ENCODE assay signal across 11 mouse cellular contexts in genomic region chr2:4286390-4286901, GRCm38 (mm10).
DNase-seq lines count a peak whose midpoint lies in the region; ATAC-seq lines count a peak whose summit lies in the region.
"Had no signal": no experiment of that assay in that cellular context is flagged by ENCODE, and none has a peak within 500 bp of the region (broad histone marks: within the 10 kb centered on the region; RNA-seq: fewer than 3 reads in every experiment).

No protein-coding gene starts in this region.

- peaks cover 36% of the 10 kb centered on the region for H3K4me1 ChIP-seq in hindbrain, embryonic 10.5 days (replicated peaks)
- peaks cover 24% of the 10 kb centered on the region for H3K4me1 ChIP-seq in hindbrain, embryonic 12.5 days
- H3K4me1 ChIP-seq in limb, embryonic 11.5 days (ENCODE audit: control insufficient read depth, insufficient read depth, low read length) = peaks cover 16% of the 10 kb centered on the region
- H3K4me1 ChIP-seq: liver, embryonic 13.5 days had no signal

- ATAC-seq in hindbrain, embryonic 12.5 days (ENCODE audit: low FRiP score) = no peak; the same call in 1 of the 2 replicates
- 0 out of 2 replicates have a peak, but pooled peaks have one; percentile 37 for ATAC-seq in limb, embryonic 11.5 days (ENCODE audit: insufficient number of reproducible peaks, low FRiP score, low TSS enrichment, low read depth)

- DNase-seq in hindbrain, embryonic 10.5 days (ENCODE audit: low spot score) = no peak
- peak; percentile 12 for DNase-seq in ovary, postnatal 36 days (ENCODE audit: low spot score)
- DNase-seq in ovary, postnatal 10 days (ENCODE audit: low spot score) = no peak
- DNase-seq in limb, embryonic 11.5 days (ENCODE audit: low spot score) = peak; percentile 47
- no peak for DNase-seq in layer of hippocampus, postnatal 36 days
- DNase-seq in cerebellum, adult 9-10 months = no peak
- no peak for DNase-seq in thymus, postnatal 14 days
- DNase-seq: kidney, adult 9 months; liver, embryonic 13.5 days had no signal

- H3K27ac ChIP-seq in hindbrain, embryonic 10.5 days = peak overlapping the region; percentile 46
- H3K27ac ChIP-seq in hindbrain, embryonic 12.5 days = no peak overlapping the region; the same call in 1 of the 2 replicates
- H3K27ac ChIP-seq in limb, embryonic 11.5 days (replicated peaks; ENCODE audit: low read depth, low read length) = peak overlapping the region; percentile 2; the same call in 1 of the 2 replicates
- H3K27ac ChIP-seq: liver, embryonic 13.5 days had no signal

- no peak overlapping the region for H3K4me3 ChIP-seq in hindbrain, embryonic 10.5 days
- H3K4me3 ChIP-seq in hindbrain, embryonic 12.5 days = no peak overlapping the region
- H3K4me3 ChIP-seq in limb, embryonic 11.5 days (ENCODE audit: low read depth, low read length) = no peak overlapping the region
- H3K4me3 ChIP-seq: liver, embryonic 13.5 days had no signal

- no peaks in the 10 kb centered on the region for H3K36me3 ChIP-seq in hindbrain, embryonic 10.5 days
- H3K36me3 ChIP-seq in hindbrain, embryonic 12.5 days = no peaks in the 10 kb centered on the region
- no peaks in the 10 kb centered on the region for H3K36me3 ChIP-seq in limb, embryonic 11.5 days (ENCODE audit: control insufficient read depth, insufficient read depth, low read length)
- H3K36me3 ChIP-seq: G1E; liver, embryonic 13.5 days had no signal

- H3K4me2 ChIP-seq in hindbrain, embryonic 12.5 days (replicated peaks) = no peak overlapping the region; the same call in 1 of the 2 replicates
- H3K4me2 ChIP-seq in limb, embryonic 11.5 days (ENCODE audit: low read depth, severe bottlenecking) = no peak overlapping the region
- H3K4me2 ChIP-seq: liver, embryonic 13.5 days had no signal

- no peaks in the 10 kb centered on the region for H3K9me3 ChIP-seq in hindbrain, embryonic 10.5 days
- H3K9me3 ChIP-seq in hindbrain, embryonic 12.5 days (replicated peaks) = no peaks in the 10 kb centered on the region
- no peaks in the 10 kb centered on the region for H3K9me3 ChIP-seq in limb, embryonic 11.5 days (ENCODE audit: control insufficient read depth, low read length)
- H3K9me3 ChIP-seq: G1E; liver, embryonic 13.5 days had no signal

- WGBS in hindbrain, embryonic 10.5 days = 49% methylated on average over 8 of the region's 8 CpGs
- 39% methylated on average over 8 of the region's 8 CpGs for WGBS in hindbrain, embryonic 12.5 days
- 48% methylated on average over 8 of the region's 8 CpGs for WGBS in limb, embryonic 11.5 days

- no peaks in the 10 kb centered on the region for H3K27me3 ChIP-seq in hindbrain, embryonic 10.5 days (ENCODE audit: insufficient read depth, poor library complexity, severe bottlenecking)
- H3K27me3 ChIP-seq in hindbrain, embryonic 12.5 days = no peaks in the 10 kb centered on the region
- no peaks in the 10 kb centered on the region for H3K27me3 ChIP-seq in limb, embryonic 11.5 days (ENCODE audit: control insufficient read depth, insufficient read depth, low read length)
- H3K27me3 ChIP-seq: liver, embryonic 13.5 days had no signal

- no peak overlapping the region for H3K9ac ChIP-seq in hindbrain, embryonic 12.5 days
- no peak overlapping the region for H3K9ac ChIP-seq in limb, embryonic 11.5 days (ENCODE audit: low read length)
- H3K9ac ChIP-seq: liver, embryonic 13.5 days had no signal

Comparison
In these comparisons a context has a peak if more than half of its experiments do, and no peak if none do; other contexts are left out.
1. DNase-seq: peak in ovary, postnatal 36 days (single experiment) and limb, embryonic 11.5 days (single experiment); none in hindbrain, embryonic 10.5 days (single experiment), ovary, postnatal 10 days (single experiment), layer of hippocampus, postnatal 36 days (0 of 2), cerebellum, adult 9-10 months (single experiment) and thymus, postnatal 14 days (single experiment).